Comparison of ENCODE assay signal across 8 mouse cellular contexts in the genomic region with DNA sequence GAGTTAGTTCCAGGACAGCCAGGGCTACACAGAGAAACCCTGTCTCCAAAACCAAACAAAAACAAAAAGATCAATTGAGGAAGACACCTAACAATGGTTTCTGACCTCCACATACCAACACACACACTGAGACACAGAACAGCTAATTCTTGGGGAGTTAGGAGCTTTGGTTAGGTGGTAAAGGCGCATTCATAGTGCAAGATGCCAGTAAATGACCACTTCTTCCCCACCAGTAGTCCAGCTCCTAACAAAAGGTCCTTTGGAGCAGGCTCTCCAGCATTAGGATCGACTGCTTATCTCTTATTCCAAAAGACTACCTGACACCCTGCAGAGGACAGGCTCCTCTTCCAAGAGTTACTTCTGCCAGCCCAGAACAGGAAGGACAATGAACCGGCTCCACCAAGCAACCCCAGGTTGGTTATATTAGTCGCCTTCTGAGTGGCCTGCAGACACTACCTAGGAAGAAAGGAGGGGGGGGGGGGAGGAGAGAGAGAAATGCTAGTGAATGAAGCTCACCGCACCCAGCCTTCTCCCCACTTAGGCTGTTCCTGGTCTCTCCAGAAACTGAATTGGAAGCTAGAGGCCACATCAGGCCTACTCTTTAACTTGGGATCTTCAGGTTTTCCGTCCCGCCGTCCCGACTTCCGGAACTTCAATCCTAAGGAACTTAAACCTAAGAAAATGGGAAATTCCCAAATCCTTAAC. TPM values are rescaled to one million over a fixed set of nuclear protein-coding genes. Genes with fewer than 3 reads are reported as not detected.
DNase-seq lines count a peak whose midpoint lies in the region; ATAC-seq and TF ChIP-seq lines count a peak whose summit lies in the region.

No protein-coding gene starts in this region.

- peaks cover 67% of the 10 kb centered on the region for H3K36me3 ChIP-seq in embryonic facial prominence, embryonic 10.5 days (replicated peaks)
- H3K36me3 ChIP-seq in heart, postnatal 0 days (replicated peaks; ENCODE audit: control insufficient read depth, insufficient read depth, low read length), result peaks cover 28% of the 10 kb centered on the region
- peaks cover 40% of the 10 kb centered on the region for H3K36me3 ChIP-seq in limb, embryonic 14.5 days (ENCODE audit: control insufficient read depth, insufficient read depth, low read length)
- peaks cover 30% of the 10 kb centered on the region for H3K36me3 ChIP-seq in midbrain, embryonic 14.5 days (ENCODE audit: control insufficient read depth, insufficient read depth, low read length)

- peak; percentile 24 to 28 for DNase-seq in lung, adult 18-20 months
- DNase-seq in lung, postnatal 14 days, result no peak
- peak; percentile 60 for DNase-seq in embryonic facial prominence, embryonic 10.5 days (ENCODE audit: low spot score)
- DNase-seq in heart, postnatal 0 days (ENCODE audit: low spot score), result peak; percentile 30
- peak; percentile 32 for DNase-seq in limb, embryonic 14.5 days (ENCODE audit: low spot score)
- no peak for DNase-seq in midbrain, embryonic 14.5 days
- DNase-seq in frontal cortex, postnatal 14 days (ENCODE audit: low spot score in 2 of 2), result no peak
- no peak for DNase-seq in ovary, adult 18-20 months (ENCODE audit: low spot score)

- no peak for TF ChIP-seq POLR2A in limb, embryonic 14.5 days (IDR thresholded peaks at IDR 0.05; ENCODE audit: borderline replicate concordance, extremely low read depth, insufficient read depth, insufficient read length)

- 10% methylated on average over 10 of the region's 10 CpGs for WGBS in embryonic facial prominence, embryonic 10.5 days
- 8% methylated on average over 10 of the region's 10 CpGs for WGBS in heart, postnatal 0 days
- WGBS in limb, embryonic 14.5 days, result 10% methylated on average over 10 of the region's 10 CpGs
- 9% methylated on average over 10 of the region's 10 CpGs for WGBS in midbrain, embryonic 14.5 days

- H3K9me3 ChIP-seq in embryonic facial prominence, embryonic 10.5 days, result no peaks in the 10 kb centered on the region
- H3K9me3 ChIP-seq in heart, postnatal 0 days (replicated peaks; ENCODE audit: control insufficient read depth, low read length), result no peaks in the 10 kb centered on the region
- H3K9me3 ChIP-seq in limb, embryonic 14.5 days (ENCODE audit: control insufficient read depth, low read length), result no peaks in the 10 kb centered on the region
- no peaks in the 10 kb centered on the region for H3K9me3 ChIP-seq in midbrain, embryonic 14.5 days (ENCODE audit: control insufficient read depth, low read length)

- peak overlapping the region; percentile 95 for H3K27ac ChIP-seq in embryonic facial prominence, embryonic 10.5 days (replicated peaks)
- peak overlapping the region; percentile 95 for H3K27ac ChIP-seq in heart, postnatal 0 days (ENCODE audit: low read depth)
- H3K27ac ChIP-seq in limb, embryonic 14.5 days (replicated peaks; ENCODE audit: low read depth, low read length), result peak overlapping the region; percentile 92
- H3K27ac ChIP-seq in midbrain, embryonic 14.5 days (replicated peaks; ENCODE audit: low read depth, low read length), result peak overlapping the region; percentile 91

- no peak for TF ChIP-seq EP300 in heart, postnatal 0 days (IDR thresholded peaks at IDR 0.05; ENCODE audit: low read depth)

- H3K4me2 ChIP-seq in heart, postnatal 0 days (ENCODE audit: low read depth, low read length), result peak overlapping the region; percentile 97
- peak overlapping the region; percentile 79 for H3K4me2 ChIP-seq in limb, embryonic 14.5 days (replicated peaks; ENCODE audit: low read depth, low read length, severe bottlenecking)
- peak overlapping the region; percentile 83 for H3K4me2 ChIP-seq in midbrain, embryonic 14.5 days (ENCODE audit: low read length)

- H3K9ac ChIP-seq in heart, postnatal 0 days (replicated peaks; ENCODE audit: low read depth, low read length), result peak overlapping the region; percentile 95
- H3K9ac ChIP-seq in limb, embryonic 14.5 days (ENCODE audit: low read depth, low read length, severe bottlenecking), result peak overlapping the region; percentile 83
- H3K9ac ChIP-seq in midbrain, embryonic 14.5 days (replicated peaks; ENCODE audit: low read length), result peak overlapping the region; percentile 88

- TF ChIP-seq CTCF in heart, postnatal 0 days (IDR thresholded peaks at IDR 0.05; ENCODE audit: low read depth), result no peak

- ATAC-seq in heart, postnatal 0 days (ENCODE audit: insufficient read depth, low read depth), result no peak
- no peak for ATAC-seq in limb, embryonic 14.5 days (ENCODE audit: low FRiP score, low read depth)
- no peak for ATAC-seq in midbrain, embryonic 14.5 days (ENCODE audit: low FRiP score, low TSS enrichment)

- H3K4me1 ChIP-seq in embryonic facial prominence, embryonic 10.5 days, result peaks cover 18% of the 10 kb centered on the region
- H3K4me1 ChIP-seq in heart, postnatal 0 days (ENCODE audit: control insufficient read depth, insufficient read depth), result peaks cover 13% of the 10 kb centered on the region
- peaks cover 8% of the 10 kb centered on the region for H3K4me1 ChIP-seq in limb, embryonic 14.5 days (ENCODE audit: control insufficient read depth, insufficient read depth, low read length)
- H3K4me1 ChIP-seq in midbrain, embryonic 14.5 days (ENCODE audit: control insufficient read depth, insufficient read depth, low read length), result peaks cover 16% of the 10 kb centered on the region

- H3K4me3 ChIP-seq in embryonic facial prominence, embryonic 10.5 days, result peak overlapping the region; percentile 92
- H3K4me3 ChIP-seq in heart, postnatal 0 days (ENCODE audit: low read depth, low read length), result peak overlapping the region; percentile 68
- H3K4me3 ChIP-seq in limb, embryonic 14.5 days (replicated peaks; ENCODE audit: low read length), result peak overlapping the region; percentile 70
- H3K4me3 ChIP-seq in midbrain, embryonic 14.5 days (replicated peaks; ENCODE audit: low read depth, low read length), result peak overlapping the region; percentile 67

- H3K27me3 ChIP-seq in embryonic facial prominence, embryonic 10.5 days (replicated peaks; ENCODE audit: low read depth, poor library complexity, severe bottlenecking), result no peaks in the 10 kb centered on the region
- no peaks in the 10 kb centered on the region for H3K27me3 ChIP-seq in heart, postnatal 0 days (ENCODE audit: control insufficient read depth, insufficient read depth, low read length)
- no peaks in the 10 kb centered on the region for H3K27me3 ChIP-seq in limb, embryonic 14.5 days (ENCODE audit: control insufficient read depth, insufficient read depth, low read length)
- no peaks in the 10 kb centered on the region for H3K27me3 ChIP-seq in midbrain, embryonic 14.5 days (ENCODE audit: control insufficient read depth, insufficient read depth, low read length)

RNA-seq across cellular contexts. Expression of a gene that starts 8.8 kb away (rescaled TPM):
- 8.6 and 9.0 TPM in 2 replicates for polyA plus RNA-seq in embryonic facial prominence, embryonic 10.5 days (2016; fragmentation: Nextera tagmentation; extraction: Ambion mirVana)
- 19.1 and 31.1 TPM in 2 replicates for total RNA-seq in heart, postnatal 0 days (2014; rRNA removed; ENCODE audit: low replicate concordance)
- 5.4 and 5.9 TPM in 2 replicates for polyA plus RNA-seq in heart, postnatal 0 days (2015; fragmentation: Nextera tagmentation; extraction: Ambion mirVana)
- 49.8 and 57.2 TPM in 2 replicates for polyA plus RNA-seq in limb, embryonic 14.5 days (2012; rRNA removed)
- polyA plus RNA-seq in limb, embryonic 14.5 days (2014; fragmentation: Nextera tagmentation; extraction: Ambion mirVana), result 17.3 and 21.1 TPM in 2 replicates
- 14.9 and 17.8 TPM in 2 replicates for polyA plus RNA-seq in midbrain, embryonic 14.5 days (2014; fragmentation: Nextera tagmentation; extraction: Ambion mirVana)

RNA-seq across cellular contexts. Expression of a gene that starts 10.8 kb away (rescaled TPM):
- polyA plus RNA-seq in embryonic facial prominence, embryonic 10.5 days (2016; fragmentation: Nextera tagmentation; extraction: Ambion mirVana), result 46.3 and 47.9 TPM in 2 replicates
- 33.7 and 35.4 TPM in 2 replicates for total RNA-seq in heart, postnatal 0 days (2014; rRNA removed; ENCODE audit: low replicate concordance)
- 22.3 and 24.7 TPM in 2 replicates for polyA plus RNA-seq in heart, postnatal 0 days (2015; fragmentation: Nextera tagmentation; extraction: Ambion mirVana)
- 65.8 and 86.0 TPM in 2 replicates for polyA plus RNA-seq in limb, embryonic 14.5 days (2012; rRNA removed)
- polyA plus RNA-seq in limb, embryonic 14.5 days (2014; fragmentation: Nextera tagmentation; extraction: Ambion mirVana), result 43.7 and 49.7 TPM in 2 replicates
- polyA plus RNA-seq in midbrain, embryonic 14.5 days (2014; fragmentation: Nextera tagmentation; extraction: Ambion mirVana), result 41.8 and 44.3 TPM in 2 replicates

RNA-seq across cellular contexts. Expression of a gene that starts 21.2 kb away (rescaled TPM):
- 13.4 and 17.7 TPM in 2 replicates for polyA plus RNA-seq in embryonic facial prominence, embryonic 10.5 days (2016; fragmentation: Nextera tagmentation; extraction: Ambion mirVana)
- total RNA-seq in heart, postnatal 0 days (2014; rRNA removed; ENCODE audit: low replicate concordance), result 1.9 and 3.0 TPM in 2 replicates
- polyA plus RNA-seq in heart, postnatal 0 days (2015; fragmentation: Nextera tagmentation; extraction: Ambion mirVana), result 2.4 and 2.6 TPM in 2 replicates
- polyA plus RNA-seq in limb, embryonic 14.5 days (2012; rRNA removed), result 10.2 and 14.7 TPM in 2 replicates
- 7.7 and 10.5 TPM in 2 replicates for polyA plus RNA-seq in limb, embryonic 14.5 days (2014; fragmentation: Nextera tagmentation; extraction: Ambion mirVana)
- polyA plus RNA-seq in midbrain, embryonic 14.5 days (2014; fragmentation: Nextera tagmentation; extraction: Ambion mirVana), result 16.1 and 16.6 TPM in 2 replicates

RNA-seq across cellular contexts. Expression of a gene that starts 41.6 kb away (rescaled TPM):
- 55.8 and 62.8 TPM in 2 replicates for polyA plus RNA-seq in embryonic facial prominence, embryonic 10.5 days (2016; fragmentation: Nextera tagmentation; extraction: Ambion mirVana)
- 21.8 and 29.3 TPM in 2 replicates for total RNA-seq in heart, postnatal 0 days (2014; rRNA removed; ENCODE audit: low replicate concordance)
- polyA plus RNA-seq in heart, postnatal 0 days (2015; fragmentation: Nextera tagmentation; extraction: Ambion mirVana), result 15.0 and 16.1 TPM in 2 replicates
- polyA plus RNA-seq in limb, embryonic 14.5 days (2012; rRNA removed), result 21.4 and 37.2 TPM in 2 replicates
- 44.1 and 54.8 TPM in 2 replicates for polyA plus RNA-seq in limb, embryonic 14.5 days (2014; fragmentation: Nextera tagmentation; extraction: Ambion mirVana)
- 46.1 and 64.3 TPM in 2 replicates for polyA plus RNA-seq in midbrain, embryonic 14.5 days (2014; fragmentation: Nextera tagmentation; extraction: Ambion mirVana)

RNA-seq across cellular contexts. Expression of a gene that starts 48.3 kb away (rescaled TPM):
- polyA plus RNA-seq in embryonic facial prominence, embryonic 10.5 days (2016; fragmentation: Nextera tagmentation; extraction: Ambion mirVana), result 29.0 and 32.5 TPM in 2 replicates
- 8.1 and 15.5 TPM in 2 replicates for total RNA-seq in heart, postnatal 0 days (2014; rRNA removed; ENCODE audit: low replicate concordance)
- polyA plus RNA-seq in heart, postnatal 0 days (2015; fragmentation: Nextera tagmentation; extraction: Ambion mirVana), result 11.3 and 13.4 TPM in 2 replicates
- polyA plus RNA-seq in limb, embryonic 14.5 days (2012; rRNA removed), result 18.6 and 24.8 TPM in 2 replicates
- polyA plus RNA-seq in limb, embryonic 14.5 days (2014; fragmentation: Nextera tagmentation; extraction: Ambion mirVana), result 24.3 and 25.2 TPM in 2 replicates
- 31.9 and 33.9 TPM in 2 replicates for polyA plus RNA-seq in midbrain, embryonic 14.5 days (2014; fragmentation: Nextera tagmentation; extraction: Ambion mirVana)

Comparison
In these comparisons a context has a peak if more than half of its experiments do, and no peak if none do; other contexts are left out.
1. DNase-seq: peak in lung, adult 18-20 months (2 of 2), embryonic facial prominence, embryonic 10.5 days (single experiment), heart, postnatal 0 days (single experiment) and limb, embryonic 14.5 days (single experiment); none in lung, postnatal 14 days (single experiment), midbrain, embryonic 14.5 days (single experiment), frontal cortex, postnatal 14 days (0 of 2) and ovary, adult 18-20 months (single experiment).
2. Peak in every context shown above with its lines, with median percentiles within 50 percentile points of each other: H3K27ac ChIP-seq, H3K4me3 ChIP-seq, H3K4me2 ChIP-seq and H3K9ac ChIP-seq.